Mouse (Mus musculus): ENCODE results near the gene Cdk5.

Cdk5 gene

DNA sequence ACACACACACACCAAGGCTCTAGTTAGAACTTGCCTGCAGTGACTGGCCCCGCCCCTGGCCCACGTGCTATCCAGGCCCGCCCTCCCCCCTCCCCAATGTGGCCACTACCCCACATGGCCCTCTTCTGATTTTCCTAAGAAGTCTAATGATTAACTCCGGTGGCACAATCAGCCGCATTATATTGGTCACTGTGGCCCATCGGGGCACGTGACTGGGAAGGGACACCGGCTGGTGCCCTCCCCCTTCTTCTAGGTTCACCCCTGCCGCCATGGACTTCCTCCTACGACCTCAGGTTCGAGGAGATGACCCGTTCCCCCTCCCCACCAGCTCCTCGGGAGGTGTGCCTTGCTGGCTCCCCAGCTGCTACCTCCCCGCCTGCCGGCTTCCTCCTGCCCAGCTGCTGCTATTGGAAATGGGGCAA is 4.7 kb upstream of the Cdk5 start:
- DNase-seq (ENCODE audit: low spot score in 2 of 2): no peak

DNA sequence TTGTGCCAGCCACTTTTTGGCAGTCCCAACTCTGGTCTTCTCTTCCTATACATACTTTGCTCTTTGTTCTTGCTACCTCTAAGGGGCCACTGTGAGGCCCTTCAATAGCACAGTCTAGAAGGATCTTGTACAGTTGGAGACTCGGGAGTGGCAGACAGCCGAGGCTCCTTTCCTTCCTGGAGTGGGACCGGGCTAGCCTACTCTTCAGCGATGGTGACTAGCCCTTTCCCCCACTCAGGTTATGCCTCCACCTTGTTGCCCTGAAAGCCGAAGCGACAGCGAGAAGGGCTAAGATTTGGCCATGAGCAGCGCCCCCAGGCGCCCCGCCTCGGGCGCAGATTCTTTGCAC is 3.9 kb upstream of the Cdk5 start:
- DNase-seq (ENCODE audit: low spot score in 2 of 2): no peak

DNA sequence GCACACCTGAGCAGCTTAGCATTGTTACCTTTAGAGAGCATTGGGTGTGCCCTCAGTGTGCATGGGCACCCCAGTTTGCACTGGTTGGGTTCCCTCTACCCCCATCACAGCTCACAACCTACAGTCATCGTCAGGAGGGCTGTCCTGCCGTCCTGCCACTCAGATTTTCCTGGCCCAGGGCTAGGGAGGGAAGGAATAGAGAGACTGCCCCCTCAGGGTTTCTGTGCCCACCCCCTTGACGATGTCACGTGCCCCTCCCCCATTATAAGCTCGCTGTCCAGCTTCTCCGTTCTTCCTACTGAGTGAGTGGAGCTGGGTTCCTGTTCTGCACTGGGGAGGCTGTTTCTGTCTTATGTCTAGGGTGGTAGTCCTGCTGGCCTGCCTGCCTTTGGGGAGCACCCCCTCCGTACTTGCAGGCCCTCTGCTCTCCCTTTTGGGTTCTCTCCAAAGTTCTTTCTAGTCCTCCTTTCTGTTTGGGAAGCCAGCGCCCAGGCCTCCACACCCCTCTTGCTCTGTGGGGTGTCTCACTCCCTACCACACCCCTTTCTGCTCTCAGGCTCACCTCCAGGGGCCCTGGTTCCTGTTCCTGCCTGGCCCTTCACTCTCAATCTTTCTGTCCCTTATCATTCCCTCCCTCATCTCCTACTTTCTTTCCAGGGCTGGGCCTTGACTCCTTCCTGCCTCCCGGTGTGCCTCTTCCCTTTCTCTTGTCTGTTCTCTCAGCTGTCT is 3.4 kb upstream of the Cdk5 start:
- DNase-seq (ENCODE audit: low spot score in 2 of 2): no peak

DNA sequence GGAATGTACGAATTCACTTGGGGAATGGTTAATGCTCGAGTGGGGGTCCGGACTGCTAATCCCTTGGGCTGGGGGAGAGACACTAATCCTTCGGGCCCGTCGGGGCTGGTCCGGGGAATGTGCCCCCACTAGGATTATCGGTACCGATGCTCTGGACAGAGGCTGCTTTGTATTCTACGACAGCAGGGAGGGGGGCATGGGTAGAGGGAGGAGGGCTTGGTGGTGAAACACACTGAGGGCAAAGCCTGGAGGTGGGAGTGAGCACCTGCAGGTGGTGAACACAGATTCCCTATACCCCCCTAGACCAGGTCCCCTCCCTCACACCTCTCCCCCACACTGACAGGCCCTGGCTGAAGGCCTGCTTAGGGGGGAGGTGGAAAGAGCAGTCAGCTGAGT is 2.7 kb upstream of the Cdk5 start:
- DNase-seq (ENCODE audit: low spot score in 2 of 2): no peak

DNA sequence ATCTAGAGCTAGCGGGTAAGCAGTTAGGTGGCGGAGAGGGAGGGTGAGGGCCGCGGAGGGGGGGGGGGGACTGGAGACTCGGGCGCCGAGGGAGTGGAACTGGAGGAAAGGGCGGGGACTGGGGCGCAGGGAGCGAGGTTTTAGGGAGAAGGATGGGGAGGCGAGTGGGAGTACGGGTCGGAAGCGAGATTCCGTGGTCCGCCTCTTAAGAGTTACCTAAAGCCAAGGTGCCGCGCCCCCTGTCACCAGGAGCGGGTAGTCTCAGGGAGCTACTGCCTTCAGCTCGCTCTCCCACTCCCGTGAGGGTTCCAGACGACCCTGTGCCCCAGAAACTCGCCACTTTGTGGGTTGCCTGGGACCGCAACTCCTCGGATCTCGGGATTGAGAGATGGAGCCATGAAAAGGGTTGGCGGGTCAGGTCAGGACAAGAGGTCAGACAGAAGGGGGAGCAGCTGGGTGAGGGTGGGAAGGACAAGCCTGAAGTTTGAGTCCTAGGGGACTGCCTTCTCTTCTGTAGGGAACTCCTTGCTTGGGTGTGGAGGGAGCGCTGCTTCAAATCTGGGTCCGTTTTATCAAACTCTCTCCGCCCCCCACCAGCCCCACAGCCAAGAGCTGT is 2.2 kb upstream of the Cdk5 start:
- DNase-seq (ENCODE audit: low spot score in 2 of 2): peak in 1 of 2 experiments; percentile 55

DNA sequence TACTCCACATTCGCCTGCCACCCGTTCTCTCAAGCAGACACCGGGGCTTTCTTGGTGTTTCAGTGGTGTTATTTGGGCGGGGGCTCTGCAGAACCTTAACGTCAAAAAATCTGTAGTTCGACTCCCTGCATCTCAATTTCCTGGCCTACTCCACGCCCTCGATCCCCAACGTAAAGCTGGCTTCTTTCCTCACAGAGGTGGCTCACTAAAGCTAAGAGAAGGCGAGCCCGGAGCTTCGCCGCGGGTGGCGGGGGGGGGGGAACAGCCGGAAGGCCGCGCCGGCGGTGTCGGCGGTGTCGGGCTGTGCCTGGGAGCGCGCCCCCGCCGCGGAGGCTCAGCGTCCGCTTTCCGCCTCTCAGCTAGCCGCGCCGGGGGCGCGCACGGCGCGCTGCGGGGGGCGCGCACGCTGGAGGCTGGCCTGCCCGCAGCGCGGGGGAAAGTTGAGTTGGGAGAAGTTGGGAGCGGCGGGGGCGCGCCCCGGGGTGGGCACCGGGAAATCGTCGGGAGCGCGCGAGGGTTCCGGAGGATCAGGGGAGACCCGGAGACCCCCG is 1.6 kb upstream of the Cdk5 start:
- peak; percentile 85 for DNase-seq (ENCODE audit: low spot score in 2 of 2)

DNA sequence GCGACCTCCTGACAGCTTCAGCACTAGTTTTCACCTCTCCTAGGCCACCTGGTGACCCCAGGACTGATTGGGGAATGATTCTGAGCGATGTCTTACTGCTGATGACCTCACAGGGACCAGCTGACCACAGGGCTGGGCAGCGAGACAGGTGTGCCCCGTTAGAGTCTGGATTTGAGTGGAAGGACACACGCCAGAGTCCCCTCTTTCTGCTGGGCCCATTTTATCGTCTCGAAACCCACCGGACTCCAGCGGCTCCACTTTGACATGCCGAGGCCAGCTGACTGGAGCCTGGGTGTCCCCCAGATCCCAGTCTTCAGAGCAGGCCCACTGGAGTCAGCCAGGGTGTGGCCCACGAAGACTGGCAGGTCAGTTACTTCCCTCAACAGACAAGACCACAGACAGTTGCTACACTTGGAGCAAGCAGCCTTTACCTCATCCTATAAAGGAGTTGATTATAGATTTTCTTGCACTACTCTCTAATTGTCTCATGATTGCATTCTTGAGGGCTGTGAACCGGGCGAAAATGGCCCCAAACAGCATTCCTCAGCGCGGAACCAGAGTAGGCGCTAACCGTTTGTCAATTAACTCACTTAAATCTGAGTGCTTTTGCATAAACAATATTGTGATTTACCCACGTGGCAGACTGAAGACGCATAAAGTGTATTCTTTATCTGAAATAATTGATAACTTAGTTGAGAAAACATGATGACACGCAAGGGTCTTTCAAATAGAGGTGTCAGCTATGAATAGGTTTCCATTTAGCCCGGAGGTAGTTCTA is 863 bp upstream of the Cdk5 start:
- DNase-seq (ENCODE audit: low spot score in 2 of 2): no peak

DNA sequence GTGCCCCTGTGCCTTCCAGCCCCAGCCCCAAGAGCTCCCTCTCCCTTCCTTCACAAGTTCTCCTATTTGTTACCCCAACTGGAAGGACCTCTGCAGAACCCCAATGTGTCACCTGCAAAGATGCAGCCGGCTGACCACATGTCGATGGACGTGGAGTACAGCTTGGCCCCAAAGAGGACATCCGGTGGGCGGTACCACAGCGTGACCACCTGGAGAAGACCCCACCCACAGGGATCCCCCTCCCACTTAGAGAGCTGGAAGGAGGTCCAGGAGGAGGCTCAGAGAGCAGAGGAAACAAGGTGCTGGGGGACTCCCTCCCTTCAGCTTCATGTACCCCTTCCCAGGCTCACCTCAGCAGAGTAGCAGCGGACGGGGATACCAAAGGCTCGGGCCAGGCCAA is 2.9 kb downstream of the Cdk5 start:
- no peak for DNase-seq (ENCODE audit: low spot score in 2 of 2)

DNA sequence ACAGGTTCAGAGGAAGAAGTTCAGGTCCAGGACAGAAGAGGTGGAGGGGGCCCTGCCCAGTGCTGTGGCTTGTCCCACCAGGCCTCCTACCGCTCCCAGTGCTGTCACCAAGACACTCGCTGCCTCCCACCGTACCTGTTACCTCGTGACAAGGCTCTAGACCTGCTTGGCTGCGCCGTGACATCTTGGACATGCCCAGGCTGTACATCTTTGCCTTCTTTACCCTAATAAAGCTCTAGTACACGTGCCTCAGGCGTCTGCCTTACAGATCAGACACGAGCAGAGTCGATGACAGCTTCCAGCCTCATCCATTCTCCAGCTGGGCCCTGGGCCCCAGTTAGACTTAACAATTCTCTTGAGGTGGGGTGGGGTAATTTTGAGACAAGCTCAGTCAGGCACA is 5.7 kb downstream of the Cdk5 start:
- DNase-seq (ENCODE audit: low spot score in 2 of 2): no peak

DNA sequence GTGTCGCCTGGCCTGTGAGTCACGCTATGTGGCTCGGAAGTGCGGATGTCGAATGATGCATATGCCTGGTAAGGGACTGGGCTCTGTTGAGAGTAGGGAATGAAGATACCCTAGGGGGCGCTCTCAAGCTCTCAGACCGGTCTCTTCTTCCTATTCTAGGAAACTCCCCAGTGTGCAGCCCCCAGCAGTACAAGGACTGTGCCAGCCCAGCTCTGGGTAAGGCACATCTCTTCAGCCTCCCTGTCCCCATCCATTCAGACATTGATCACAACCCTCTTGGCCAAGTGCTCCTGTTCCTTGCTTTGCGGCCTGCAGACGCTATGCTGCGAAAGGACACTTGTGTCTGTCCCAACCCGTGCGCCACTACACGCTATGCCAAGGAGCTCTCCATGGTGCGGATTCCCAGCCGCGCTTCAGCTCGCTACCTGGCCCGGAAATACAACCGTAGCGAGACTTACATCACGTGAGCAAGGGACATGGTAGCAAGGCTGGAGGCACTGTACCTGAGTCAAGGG is 7.1 kb downstream of the Cdk5 start:
- peak; percentile 74 to 80 for DNase-seq (ENCODE audit: low spot score in 2 of 2)

DNA sequence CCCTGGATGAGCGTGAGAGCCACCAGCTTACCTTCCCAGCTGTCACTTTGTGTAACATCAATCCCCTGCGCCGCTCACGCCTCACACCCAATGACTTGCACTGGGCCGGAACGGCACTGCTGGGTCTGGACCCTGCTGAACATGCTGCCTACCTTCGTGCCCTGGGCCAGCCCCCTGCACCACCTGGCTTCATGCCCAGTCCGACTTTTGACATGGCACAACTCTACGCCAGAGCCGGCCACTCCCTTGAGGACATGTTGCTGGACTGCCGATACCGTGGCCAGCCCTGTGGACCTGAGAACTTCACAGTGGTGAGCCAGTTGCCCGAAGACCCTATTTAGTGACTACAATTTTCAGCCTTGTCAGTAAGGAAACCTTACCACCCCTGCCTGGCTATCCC is 9.4 kb downstream of the Cdk5 start:
- DNase-seq (ENCODE audit: low spot score in 2 of 2): no peak

DNA sequence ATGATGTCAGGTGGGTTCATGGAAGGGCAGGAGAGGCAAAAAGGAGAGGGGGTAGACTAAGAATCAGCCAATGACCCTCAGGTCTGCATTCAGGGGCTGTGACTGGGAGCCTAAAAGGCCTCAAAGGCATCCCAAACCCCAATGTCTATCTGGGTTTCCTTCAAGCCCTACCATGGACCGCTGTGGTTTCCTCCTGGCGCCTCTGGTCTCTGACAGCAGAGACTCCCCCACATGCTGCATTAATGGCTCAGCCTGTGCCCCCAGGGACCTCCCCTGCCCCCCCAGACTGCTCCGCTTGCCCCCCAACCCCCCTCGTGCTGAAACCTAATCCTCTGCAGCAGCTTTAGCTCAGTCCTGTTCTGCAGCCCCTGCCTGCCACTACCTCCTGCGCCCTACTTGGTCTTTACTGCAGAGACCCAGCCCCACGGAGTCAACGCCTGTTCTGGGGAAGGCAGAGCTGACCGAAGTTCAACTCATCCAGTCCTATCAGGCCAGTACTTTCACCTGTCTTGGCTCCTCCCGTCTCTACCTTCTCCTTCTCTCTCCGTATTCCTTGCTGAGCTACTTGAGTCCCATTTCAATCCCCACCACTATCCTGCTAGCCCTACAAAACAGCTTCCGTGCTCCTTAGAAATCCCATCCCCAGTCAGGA is 10.2 kb downstream of the Cdk5 start, which contains the start of gene Asic3:
TSS of gene Asic3 (plus strand) at position 351 of the 652 bp plus-strand sequence.
- no peak for DNase-seq (ENCODE audit: low spot score in 2 of 2)

DNA sequence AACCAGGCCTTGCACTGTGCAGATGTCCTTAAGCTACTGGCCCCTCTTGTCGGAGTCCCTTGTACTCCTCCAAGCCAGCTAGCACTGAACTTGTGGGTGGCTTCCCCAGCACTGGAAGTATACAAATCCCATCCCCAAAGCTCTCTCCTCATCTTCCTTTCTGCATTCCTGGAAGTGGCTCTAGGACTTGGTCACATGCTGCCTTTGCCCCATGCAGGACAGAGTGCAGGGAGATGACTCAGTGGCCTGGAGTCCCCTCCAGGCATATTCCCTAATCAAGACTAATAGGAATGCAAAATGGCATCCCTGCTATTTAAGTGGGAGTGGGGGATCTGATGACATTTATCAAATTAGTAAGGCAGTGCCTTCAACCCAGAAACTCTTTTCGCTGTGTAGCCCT is 11.3 kb downstream of the Cdk5 start:
- DNase-seq (ENCODE audit: low spot score in 2 of 2): no peak

DNA sequence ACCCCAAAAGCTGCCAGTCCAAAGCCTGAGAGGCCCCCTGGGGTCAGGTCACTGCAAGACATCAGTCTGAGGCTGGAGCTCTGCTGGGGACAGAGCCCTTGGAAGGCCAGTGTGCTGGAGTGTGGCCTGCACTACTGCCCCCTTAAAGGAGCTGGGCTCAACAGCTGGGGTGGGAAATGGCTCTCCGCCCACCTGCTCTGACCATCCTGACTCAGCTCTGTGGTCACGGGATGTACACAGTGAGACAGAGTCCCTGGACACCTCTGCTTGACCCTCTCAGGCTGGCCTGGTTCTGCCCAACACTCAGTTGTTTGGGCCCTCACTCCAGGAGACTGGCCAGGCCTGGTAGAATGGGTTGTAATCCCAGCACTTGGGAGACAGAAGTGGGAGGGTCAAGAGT is 13.9 kb downstream of the Cdk5 start:
- DNase-seq (ENCODE audit: low spot score in 2 of 2): no peak

DNA sequence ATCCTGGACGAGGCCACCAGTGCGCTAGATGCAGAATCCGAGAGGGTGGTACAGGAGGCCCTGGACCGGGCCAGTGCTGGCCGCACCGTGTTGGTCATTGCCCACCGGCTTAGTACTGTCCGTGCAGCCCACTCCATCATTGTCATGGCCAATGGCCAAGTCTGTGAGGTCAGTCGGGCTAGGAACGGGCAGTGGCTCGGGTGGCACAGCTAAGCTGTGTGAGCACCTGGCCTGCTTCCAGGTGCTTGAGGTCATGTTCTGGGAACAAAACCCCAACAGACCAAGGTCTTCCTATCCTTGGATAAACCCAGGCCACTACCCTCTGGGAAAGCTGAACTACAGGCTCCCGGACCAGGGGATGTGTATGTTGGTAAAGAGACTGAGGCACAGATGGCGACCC is 14.7 kb downstream of the Cdk5 start:
- no peak for DNase-seq (ENCODE audit: low spot score in 2 of 2)

DNA sequence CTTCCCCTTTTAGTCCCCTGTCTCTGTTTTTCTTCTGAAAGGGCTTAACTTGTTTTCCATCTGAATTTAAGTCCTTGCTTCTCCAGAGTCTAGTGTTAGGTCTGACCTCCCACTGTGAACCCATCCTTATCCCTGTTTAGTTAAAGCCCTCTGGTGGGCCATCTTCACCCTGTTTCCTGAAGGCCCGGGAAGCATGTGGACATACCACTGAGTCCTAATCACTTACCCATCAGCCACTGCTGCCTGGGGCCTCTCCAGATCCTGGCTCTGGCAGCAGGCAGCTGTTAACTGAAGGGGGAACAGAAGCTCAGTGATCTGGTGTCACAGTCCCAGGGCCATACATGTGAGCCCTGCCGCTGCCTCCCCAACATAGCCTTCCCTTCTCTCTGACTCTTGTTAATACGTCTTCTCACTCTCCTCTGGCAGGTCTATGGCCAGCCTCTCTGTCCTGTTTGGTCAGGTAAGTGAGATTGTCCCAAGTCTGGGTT is 17.9 kb downstream of the Cdk5 start:
- no peak for DNase-seq (ENCODE audit: low spot score in 2 of 2)

DNA sequence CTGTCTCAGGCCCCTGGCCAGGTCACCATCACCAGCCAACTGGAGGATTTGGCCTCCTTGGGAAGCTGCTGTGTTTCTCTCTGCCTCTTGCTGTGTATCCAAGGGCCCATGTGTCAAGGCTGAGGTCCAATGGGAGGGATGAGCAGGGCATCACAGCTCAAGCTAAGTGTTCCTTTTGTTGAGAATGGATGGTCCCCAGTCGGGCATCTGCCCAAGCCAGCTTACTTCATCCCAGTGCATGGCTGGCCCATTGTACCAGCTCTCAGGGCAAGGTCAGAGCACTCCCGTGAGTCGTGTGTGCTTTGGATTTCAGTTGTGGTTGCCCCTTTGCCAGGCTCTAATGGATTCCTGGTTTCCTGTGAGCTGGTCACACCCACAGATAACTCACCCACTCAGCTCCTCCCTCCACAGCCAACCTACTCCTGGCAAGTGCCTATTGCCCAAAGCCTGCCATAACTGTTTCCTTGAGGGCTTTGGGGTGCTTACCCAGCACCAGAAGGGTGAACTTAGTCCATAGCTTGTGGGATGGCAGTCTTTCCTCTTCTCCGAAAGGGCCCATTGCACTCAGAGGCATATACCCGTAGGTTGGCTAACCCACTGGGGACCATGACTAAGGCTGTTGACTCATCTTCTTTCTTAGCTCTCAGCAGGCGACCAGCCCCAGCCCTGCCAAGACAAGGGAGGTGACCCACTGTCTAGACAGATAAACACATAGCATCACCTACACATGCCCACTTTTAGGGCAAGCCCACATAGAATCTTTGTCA is 18.6 kb downstream of the Cdk5 start:
- DNase-seq (ENCODE audit: low spot score in 2 of 2): no peak

DNA sequence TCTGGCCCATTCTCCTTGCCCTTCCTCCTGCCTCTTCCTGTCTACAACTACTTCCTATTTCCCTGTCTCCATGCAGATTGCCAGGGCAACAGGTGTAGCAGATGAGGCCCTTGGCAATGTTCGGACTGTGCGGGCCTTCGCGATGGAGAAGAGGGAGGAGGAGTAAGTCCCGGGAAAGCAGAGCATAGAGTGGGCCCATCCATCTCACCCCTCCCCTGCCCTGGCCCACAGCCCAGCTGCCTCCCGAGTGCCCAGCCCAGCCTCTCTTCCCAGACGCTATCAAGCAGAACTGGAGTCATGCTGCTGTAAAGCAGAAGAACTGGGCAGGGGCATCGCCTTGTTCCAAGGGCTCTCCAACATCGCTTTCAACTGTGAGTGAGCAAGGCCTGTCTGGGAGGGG is 21.4 kb downstream of the Cdk5 start:
- DNase-seq (ENCODE audit: low spot score in 2 of 2): no peak

DNA sequence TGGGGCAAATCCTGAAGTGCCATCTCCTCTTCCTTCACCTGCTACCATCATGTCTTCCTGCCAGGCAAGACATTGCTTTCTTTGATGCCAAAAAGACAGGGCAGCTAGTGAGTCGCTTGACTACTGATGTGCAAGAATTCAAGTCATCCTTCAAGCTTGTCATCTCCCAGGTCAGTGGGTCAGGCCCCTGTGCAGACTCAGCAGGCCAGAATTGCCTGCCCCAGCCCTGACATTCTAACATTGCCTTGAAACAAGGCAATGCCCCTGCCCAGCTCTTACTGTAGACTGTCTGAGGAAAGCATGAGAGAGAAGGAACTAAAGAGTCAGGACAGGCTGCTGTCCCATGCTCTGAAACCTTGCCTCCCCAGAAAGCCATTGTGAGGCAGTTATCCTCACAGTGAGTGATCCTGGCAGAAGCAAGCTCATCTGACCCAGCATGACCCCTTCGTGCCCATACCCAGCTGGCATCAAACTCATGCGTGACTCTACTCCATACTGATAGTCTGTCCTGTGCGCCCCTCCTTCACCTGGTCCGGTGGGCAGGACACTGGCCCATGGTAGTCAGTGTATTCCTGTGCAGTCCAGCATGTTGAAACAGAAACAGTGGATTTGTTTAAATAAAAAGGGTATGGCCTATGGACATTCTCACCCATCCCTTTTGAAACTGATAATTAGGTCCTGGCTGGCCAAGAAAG is 22.3 kb downstream of the Cdk5 start:
- no peak for DNase-seq (ENCODE audit: low spot score in 2 of 2)

DNA sequence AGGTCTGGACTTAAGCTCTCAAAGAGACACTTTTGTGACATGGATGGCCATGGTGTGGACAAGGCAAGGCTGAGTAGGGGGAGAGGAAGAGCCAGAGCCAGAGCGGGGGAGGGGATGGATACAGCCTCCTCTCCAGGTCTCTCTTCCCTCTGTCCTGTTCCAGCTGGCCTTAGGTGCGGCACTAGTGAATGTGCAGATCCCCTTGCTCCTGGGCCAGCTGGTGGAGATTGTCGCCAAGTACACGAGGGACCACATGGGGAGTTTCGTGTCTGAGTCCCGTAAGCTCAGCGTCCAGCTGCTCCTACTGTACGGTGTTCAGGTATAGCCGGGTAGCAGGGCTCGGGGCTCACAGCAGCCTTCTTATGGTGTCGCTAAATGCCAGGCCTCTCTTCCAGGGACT is 23.0 kb downstream of the Cdk5 start:
- no peak for DNase-seq (ENCODE audit: low spot score in 2 of 2)
